Mouse (Mus musculus): ENCODE measurements around the gene Hrct1. TPM values are rescaled to one million over a fixed set of nuclear protein-coding genes. Genes with fewer than 3 reads are reported as not detected.

The Hrct1 gene
- polyA plus RNA-seq, 1 experiment from 2014 or later, result 0.18 TPM

- H3K36me3 ChIP-seq (replicated peaks; ENCODE audit: control insufficient read depth, insufficient read depth, low read depth, low read length), result no peaks in the 10 kb centered on the region
- H3K4me2 ChIP-seq (ENCODE audit: low read depth, low read length), result no peak within 1 kb of the TSS
- WGBS, result 64% methylated on average over 14 of the region's 14 CpGs
- ATAC-seq (replicated peaks; ENCODE audit: insufficient number of reproducible peaks, low FRiP score, low TSS enrichment, low read depth), result no peak
- no peaks in the 10 kb centered on the region for H3K27me3 ChIP-seq (ENCODE audit: control insufficient read depth, insufficient read depth, low read length)
- no peak within 1 kb of the TSS for H3K27ac ChIP-seq (replicated peaks; ENCODE audit: low read depth, low read length)
- no peak within 1 kb of the TSS for H3K4me3 ChIP-seq (ENCODE audit: low read depth, low read length)
- H3K9ac ChIP-seq (replicated peaks; ENCODE audit: low read length), result no peak within 1 kb of the TSS
- no peak for DNase-seq (ENCODE audit: low spot score)
- no peaks in the 10 kb centered on the region for H3K4me1 ChIP-seq (ENCODE audit: control insufficient read depth, insufficient read depth, low read length)
- no peaks in the 10 kb centered on the region for H3K9me3 ChIP-seq (replicated peaks; ENCODE audit: control insufficient read depth, low read length)
Measured at GRCm38 (mm10) chr4:43729794-43730550, 3.0 kb downstream of the Hrct1 start, which contains the start of gene Spaar. Gene Spaar (plus strand): TSS chr4:43730034.

DNA sequence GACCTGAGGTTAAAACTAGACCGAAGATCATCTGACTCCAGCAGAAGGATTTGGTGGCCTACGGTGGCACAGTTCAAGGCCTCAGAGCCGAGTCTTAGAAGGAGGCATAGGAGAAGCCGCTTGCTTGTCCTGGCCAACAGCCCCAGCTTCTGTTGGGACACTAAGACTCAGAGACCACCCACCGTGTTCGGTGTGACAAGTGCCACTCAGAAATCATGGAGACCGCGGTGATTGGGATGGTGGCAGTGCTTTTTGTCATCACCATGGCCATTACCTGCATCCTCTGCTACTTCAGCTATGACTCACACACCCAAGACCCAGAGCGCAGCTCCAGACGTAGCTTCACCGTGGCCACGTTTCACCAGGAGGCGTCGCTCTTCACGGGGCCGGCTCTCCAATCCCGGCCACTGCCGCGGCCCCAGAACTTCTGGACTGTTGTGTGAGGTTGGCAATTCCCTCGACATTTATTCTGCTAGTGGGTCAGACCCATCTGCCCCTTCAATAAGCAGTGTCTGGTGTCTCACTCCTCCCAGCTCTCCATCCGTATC is 3.8 kb downstream of the Hrct1 start:
- no peak overlapping the region for H3K27ac ChIP-seq (replicated peaks; ENCODE audit: low read depth, low read length)
- no peaks in the 10 kb centered on the region for H3K9me3 ChIP-seq (replicated peaks; ENCODE audit: control insufficient read depth, low read length)
- 76% methylated on average over 21 of the region's 21 CpGs for WGBS
- DNase-seq (ENCODE audit: low spot score) (no peak), ATAC-seq (replicated peaks; ENCODE audit: insufficient number of reproducible peaks, low FRiP score, low TSS enrichment, low read depth) (no peak)
- no peaks in the 10 kb centered on the region for H3K4me1 ChIP-seq (ENCODE audit: control insufficient read depth, insufficient read depth, low read length)
- no peak overlapping the region for H3K4me2 ChIP-seq (ENCODE audit: low read depth, low read length)
- H3K27me3 ChIP-seq (ENCODE audit: control insufficient read depth, insufficient read depth, low read length), result no peaks in the 10 kb centered on the region
- H3K4me3 ChIP-seq (ENCODE audit: low read depth, low read length), result no peak overlapping the region
- no peak overlapping the region for H3K9ac ChIP-seq (replicated peaks; ENCODE audit: low read length)
- H3K36me3 ChIP-seq (replicated peaks; ENCODE audit: control insufficient read depth, insufficient read depth, low read depth, low read length), result no peaks in the 10 kb centered on the region

GRCm38 (mm10) chr4:43732171-43732570 is 5.2 kb downstream of the Hrct1 start:
- no peak for ATAC-seq (replicated peaks; ENCODE audit: insufficient number of reproducible peaks, low FRiP score, low TSS enrichment, low read depth)
- 35% methylated on average over 1 of the region's 1 CpGs for WGBS
- H3K27me3 ChIP-seq (ENCODE audit: control insufficient read depth, insufficient read depth, low read length), result no peaks in the 10 kb centered on the region

GRCm38 (mm10) chr4:43733186-43733585 is 6.2 kb downstream of the Hrct1 start:
- no peak for DNase-seq (ENCODE audit: low spot score)
- Histone ChIP-seq H3K4me1 (ENCODE audit: control insufficient read depth, insufficient read depth, low read length) (no peaks in the 10 kb centered on the region), H3K36me3 (replicated peaks; ENCODE audit: control insufficient read depth, insufficient read depth, low read depth, low read length) (no peaks in the 10 kb centered on the region), H3K9me3 (replicated peaks; ENCODE audit: control insufficient read depth, low read length) (no peaks in the 10 kb centered on the region), H3K4me2 (ENCODE audit: low read depth, low read length) (no peak overlapping the region), H3K4me3 (ENCODE audit: low read depth, low read length) (no peak overlapping the region), H3K27ac (replicated peaks; ENCODE audit: low read depth, low read length) (no peak overlapping the region), H3K9ac (replicated peaks; ENCODE audit: low read length) (no peak overlapping the region), H3K27me3 (ENCODE audit: control insufficient read depth, insufficient read depth, low read length) (no peaks in the 10 kb centered on the region)
- WGBS, result 76% methylated on average over 5 of the region's 5 CpGs
- ATAC-seq (replicated peaks; ENCODE audit: insufficient number of reproducible peaks, low FRiP score, low TSS enrichment, low read depth), result no peak

More at GRCm38 (mm10) chr4:43732171-43732570, 5.2 kb downstream of the Hrct1 start:
- no peaks in the 10 kb centered on the region for H3K4me1 ChIP-seq (ENCODE audit: control insufficient read depth, insufficient read depth, low read length)
- no peaks in the 10 kb centered on the region for H3K36me3 ChIP-seq (replicated peaks; ENCODE audit: control insufficient read depth, insufficient read depth, low read depth, low read length)
- H3K4me2 ChIP-seq (ENCODE audit: low read depth, low read length), result no peak overlapping the region
- H3K9ac ChIP-seq (replicated peaks; ENCODE audit: low read length), result no peak overlapping the region
- H3K9me3 ChIP-seq (replicated peaks; ENCODE audit: control insufficient read depth, low read length), result no peaks in the 10 kb centered on the region
- H3K27ac ChIP-seq (replicated peaks; ENCODE audit: low read depth, low read length), result no peak overlapping the region
- no peak overlapping the region for H3K4me3 ChIP-seq (ENCODE audit: low read depth, low read length)
- DNase-seq (ENCODE audit: low spot score), result no peak

DNA sequence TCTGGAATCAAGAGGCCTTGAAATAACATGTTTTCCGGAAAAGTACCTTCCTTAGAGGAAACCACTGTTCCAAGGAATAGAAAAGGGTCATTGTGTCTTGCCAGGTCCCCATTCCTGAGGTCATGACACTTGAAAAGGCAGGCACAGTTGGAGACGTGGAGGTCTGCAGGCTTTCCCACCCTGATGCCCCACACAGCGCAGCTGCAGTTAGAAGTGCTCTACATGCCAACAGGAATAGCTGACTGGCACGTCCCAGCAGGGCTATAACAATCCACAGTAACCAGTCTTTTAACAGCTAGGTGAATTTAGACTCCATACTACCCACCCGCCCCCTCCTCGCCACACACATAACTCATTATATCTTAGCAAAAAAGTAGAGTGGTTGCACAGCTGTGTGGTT is 10.2 kb downstream of the Hrct1 start:
- H3K4me1 ChIP-seq (ENCODE audit: control insufficient read depth, insufficient read depth, low read length), result no peaks in the 10 kb centered on the region
- ATAC-seq (replicated peaks; ENCODE audit: insufficient number of reproducible peaks, low FRiP score, low TSS enrichment, low read depth), result no peak
- no peak overlapping the region for H3K27ac ChIP-seq (replicated peaks; ENCODE audit: low read depth, low read length)
- H3K9ac ChIP-seq (replicated peaks; ENCODE audit: low read length), result no peak overlapping the region
- WGBS, result 44% methylated on average over 6 of the region's 6 CpGs
- H3K4me2 ChIP-seq (ENCODE audit: low read depth, low read length), result no peak overlapping the region
- no peaks in the 10 kb centered on the region for H3K27me3 ChIP-seq (ENCODE audit: control insufficient read depth, insufficient read depth, low read length)
- no peaks in the 10 kb centered on the region for H3K9me3 ChIP-seq (replicated peaks; ENCODE audit: control insufficient read depth, low read length)
- DNase-seq (ENCODE audit: low spot score), result no peak
- H3K4me3 ChIP-seq (ENCODE audit: low read depth, low read length), result no peak overlapping the region
- no peaks in the 10 kb centered on the region for H3K36me3 ChIP-seq (replicated peaks; ENCODE audit: control insufficient read depth, insufficient read depth, low read depth, low read length)

DNA sequence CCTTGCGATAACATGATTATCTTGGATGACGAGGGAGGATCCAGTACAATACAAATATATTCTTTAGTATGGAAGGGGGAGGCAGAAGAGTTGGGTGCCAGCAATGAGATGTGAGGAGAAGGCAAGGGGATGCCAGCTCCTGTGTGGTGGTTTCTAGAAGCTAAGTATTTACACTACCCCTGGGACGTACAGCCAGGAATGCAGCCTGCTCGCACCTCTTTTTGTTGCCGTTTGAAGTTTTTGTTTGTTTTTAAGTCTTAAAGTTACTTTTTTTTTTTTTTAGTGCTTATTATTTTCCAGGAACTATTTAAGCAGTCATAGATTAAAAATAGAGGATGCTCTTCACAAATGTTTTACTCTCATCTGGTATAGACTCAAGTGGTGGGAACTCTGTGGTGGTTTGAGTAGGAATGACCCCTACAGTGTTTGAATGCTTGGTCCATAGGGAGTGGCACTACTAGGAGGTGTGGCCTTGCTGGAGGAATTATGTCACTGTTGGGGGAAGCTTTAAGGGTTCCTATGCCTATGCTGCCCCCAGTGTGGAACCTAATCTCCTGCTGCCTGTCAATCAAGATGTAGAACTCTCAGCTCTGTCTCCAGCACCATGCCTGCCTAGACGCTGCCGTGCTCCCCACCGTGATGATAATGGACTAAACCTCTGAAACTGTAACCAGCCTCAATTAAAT is 12.1 kb downstream of the Hrct1 start:
- Histone ChIP-seq H3K4me3 (ENCODE audit: low read depth, low read length) (no peak overlapping the region), H3K4me1 (ENCODE audit: control insufficient read depth, insufficient read depth, low read length) (no peaks in the 10 kb centered on the region), H3K27me3 (ENCODE audit: control insufficient read depth, insufficient read depth, low read length) (no peaks in the 10 kb centered on the region), H3K4me2 (ENCODE audit: low read depth, low read length) (no peak overlapping the region), H3K27ac (replicated peaks; ENCODE audit: low read depth, low read length) (no peak overlapping the region), H3K9me3 (replicated peaks; ENCODE audit: control insufficient read depth, low read length) (no peaks in the 10 kb centered on the region), H3K36me3 (replicated peaks; ENCODE audit: control insufficient read depth, insufficient read depth, low read depth, low read length) (no peaks in the 10 kb centered on the region), H3K9ac (replicated peaks; ENCODE audit: low read length) (no peak overlapping the region)
- ATAC-seq (replicated peaks; ENCODE audit: insufficient number of reproducible peaks, low FRiP score, low TSS enrichment, low read depth) (no peak), DNase-seq (ENCODE audit: low spot score) (no peak)
- 70% methylated on average over 8 of the region's 8 CpGs for WGBS

- ATAC-seq (replicated peaks; ENCODE audit: insufficient number of reproducible peaks, low FRiP score, low TSS enrichment, low read depth), result no peak
- 56% methylated on average over 5 of the region's 5 CpGs for WGBS
- no peaks in the 10 kb centered on the region for H3K9me3 ChIP-seq (replicated peaks; ENCODE audit: control insufficient read depth, low read length)
- no peaks in the 10 kb centered on the region for H3K36me3 ChIP-seq (replicated peaks; ENCODE audit: control insufficient read depth, insufficient read depth, low read depth, low read length)
- DNase-seq (ENCODE audit: low spot score), result no peak
- H3K27ac ChIP-seq (replicated peaks; ENCODE audit: low read depth, low read length), result no peak overlapping the region
- H3K4me3 ChIP-seq (ENCODE audit: low read depth, low read length), result no peak overlapping the region
- H3K27me3 ChIP-seq (ENCODE audit: control insufficient read depth, insufficient read depth, low read length), result no peaks in the 10 kb centered on the region
- H3K4me2 ChIP-seq (ENCODE audit: low read depth, low read length), result no peak overlapping the region
- no peak overlapping the region for H3K9ac ChIP-seq (replicated peaks; ENCODE audit: low read length)
- no peaks in the 10 kb centered on the region for H3K4me1 ChIP-seq (ENCODE audit: control insufficient read depth, insufficient read depth, low read length)
Measured at GRCm38 (mm10) chr4:43741526-43741925, 14.5 kb downstream of the Hrct1 start.

DNA sequence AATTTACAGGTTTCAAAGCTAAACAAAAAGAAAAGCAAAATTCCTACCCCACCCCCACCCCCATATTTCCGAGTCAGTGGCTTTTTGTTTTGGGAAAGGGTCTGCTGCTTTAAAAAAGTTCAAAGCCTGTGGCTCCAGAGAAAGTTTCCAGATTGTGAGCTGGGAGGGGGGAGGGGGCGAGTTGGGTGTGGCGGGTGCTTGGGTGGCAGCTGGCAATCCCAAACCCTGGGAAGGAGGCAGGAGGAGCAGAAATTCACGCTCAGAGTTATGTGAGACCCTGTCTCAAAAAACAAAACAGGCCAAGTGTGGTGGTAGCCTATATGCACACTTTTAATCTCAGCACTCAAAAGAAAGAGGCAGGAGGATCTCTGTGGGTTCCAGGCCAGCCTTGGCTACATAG is 15.6 kb downstream of the Hrct1 start:
- no peak overlapping the region for H3K4me2 ChIP-seq (ENCODE audit: low read depth, low read length)
- H3K27ac ChIP-seq (replicated peaks; ENCODE audit: low read depth, low read length), result no peak overlapping the region
- WGBS, result 34% methylated on average over 4 of the region's 4 CpGs
- H3K4me3 ChIP-seq (ENCODE audit: low read depth, low read length), result no peak overlapping the region
- no peaks in the 10 kb centered on the region for H3K27me3 ChIP-seq (ENCODE audit: control insufficient read depth, insufficient read depth, low read length)
- no peaks in the 10 kb centered on the region for H3K36me3 ChIP-seq (replicated peaks; ENCODE audit: control insufficient read depth, insufficient read depth, low read depth, low read length)
- no peak for DNase-seq (ENCODE audit: low spot score)
- H3K9ac ChIP-seq (replicated peaks; ENCODE audit: low read length), result no peak overlapping the region
- H3K9me3 ChIP-seq (replicated peaks; ENCODE audit: control insufficient read depth, low read length), result no peaks in the 10 kb centered on the region
- ATAC-seq (replicated peaks; ENCODE audit: insufficient number of reproducible peaks, low FRiP score, low TSS enrichment, low read depth), result no peak
- H3K4me1 ChIP-seq (ENCODE audit: control insufficient read depth, insufficient read depth, low read length), result no peaks in the 10 kb centered on the region
